Comparison of ENCODE assay signal across 8 mouse cellular contexts in genomic region chr19:33268044-33268443, GRCm38 (mm10).
DNase-seq lines count a peak whose midpoint lies in the region; ATAC-seq and TF ChIP-seq lines count a peak whose summit lies in the region.

No protein-coding gene starts in this region.

- DNase-seq in hindbrain, postnatal 0 days (ENCODE audit: low spot score), result no peak
- DNase-seq in spleen, adult 12 weeks (ENCODE audit: low spot score), result peak; percentile 9
- DNase-seq in urinary bladder, postnatal 4 days (ENCODE audit: low spot score in 2 of 2), result no peak
- DNase-seq in gastrocnemius, postnatal 14 days, result no peak
- DNase-seq in gastrocnemius, postnatal 36 days, result no peak

- H3K27me3 ChIP-seq in hindbrain, postnatal 0 days (ENCODE audit: insufficient read depth, low read length), result no peaks in the 10 kb centered on the region
- no peaks in the 10 kb centered on the region for H3K27me3 ChIP-seq in hindbrain, embryonic 16.5 days (replicated peaks; ENCODE audit: control insufficient read depth, insufficient read depth, low read length)
- H3K27me3 ChIP-seq in E14TG2a.4 (ENCODE audit: insufficient read depth, low read length), result no peaks in the 10 kb centered on the region

- H3K4me1 ChIP-seq in hindbrain, postnatal 0 days (ENCODE audit: insufficient read depth, low read length), result no peaks in the 10 kb centered on the region
- H3K4me1 ChIP-seq in hindbrain, embryonic 16.5 days (ENCODE audit: control insufficient read depth, insufficient read depth, low read depth, low read length), result no peaks in the 10 kb centered on the region
- peaks cover 27% of the 10 kb centered on the region for H3K4me1 ChIP-seq in E14TG2a.4 (replicated peaks; ENCODE audit: low read depth, low read length)
- H3K4me1 ChIP-seq in bone marrow macrophage, adult 2 months (ENCODE audit: control insufficient read depth, insufficient read depth, low read length), result no peaks in the 10 kb centered on the region

- 82% methylated on average over 14 of the region's 14 CpGs for WGBS in hindbrain, postnatal 0 days
- WGBS in hindbrain, embryonic 16.5 days, result 84% methylated on average over 14 of the region's 14 CpGs

- ATAC-seq in hindbrain, postnatal 0 days, result no peak
- ATAC-seq in hindbrain, embryonic 16.5 days, result no peak

- intact Hi-C loops in gastrocnemius, postnatal 14 days (cut with DNase I; ENCODE audit: low total_unique reads), result no loop called here
- intact Hi-C loops in gastrocnemius, postnatal 36 days (cut with DNase I), result no loop called here

- H3K4me3 ChIP-seq in hindbrain, postnatal 0 days (ENCODE audit: low read length), result no peak overlapping the region
- no peak overlapping the region for H3K4me3 ChIP-seq in hindbrain, embryonic 16.5 days (ENCODE audit: low read length)
- H3K4me3 ChIP-seq in E14TG2a.4 (replicated peaks; ENCODE audit: low read length), result no peak overlapping the region
- no peak overlapping the region for H3K4me3 ChIP-seq in bone marrow macrophage, adult 2 months (ENCODE audit: insufficient read depth, low read length)

- peak; percentile 32 for TF ChIP-seq CTCF in hindbrain, postnatal 0 days (IDR thresholded peaks at IDR 0.05; ENCODE audit: low read depth)
- peak; percentile 92 for TF ChIP-seq CTCF in E14TG2a.4 (conservative IDR thresholded peaks at IDR 0.05; ENCODE audit: low read length)
- TF ChIP-seq CTCF in bone marrow macrophage, adult 2 months (IDR thresholded peaks at IDR 0.05; ENCODE audit: low read depth, low read length), result 0 out of 2 replicates have a peak, but pooled peaks have one; percentile 28

- H3K4me2 ChIP-seq in hindbrain, postnatal 0 days (ENCODE audit: low read depth, low read length), result no peak overlapping the region
- no peak overlapping the region for H3K4me2 ChIP-seq in hindbrain, embryonic 16.5 days (ENCODE audit: low read length)

- H3K27ac ChIP-seq in hindbrain, postnatal 0 days, result no peak overlapping the region
- H3K27ac ChIP-seq in hindbrain, embryonic 16.5 days (ENCODE audit: low read depth, low read length), result no peak overlapping the region
- H3K27ac ChIP-seq in bone marrow macrophage, adult 2 months (ENCODE audit: insufficient read depth, low read depth, low read length), result no peak overlapping the region

- TF ChIP-seq POLR2A in bone marrow macrophage, adult 2 months (IDR thresholded peaks at IDR 0.05; ENCODE audit: borderline replicate concordance, low read depth, low read length), result no peak

- H3K9ac ChIP-seq in hindbrain, postnatal 0 days (replicated peaks; ENCODE audit: low read length), result no peak overlapping the region
- no peak overlapping the region for H3K9ac ChIP-seq in hindbrain, embryonic 16.5 days (ENCODE audit: low read depth, low read length)

- no peaks in the 10 kb centered on the region for H3K9me3 ChIP-seq in hindbrain, postnatal 0 days (ENCODE audit: low read length)
- H3K9me3 ChIP-seq in hindbrain, embryonic 16.5 days (ENCODE audit: control insufficient read depth, low read length), result no peaks in the 10 kb centered on the region
- H3K9me3 ChIP-seq in E14TG2a.4 (ENCODE audit: low read length), result no peaks in the 10 kb centered on the region

- H3K36me3 ChIP-seq in hindbrain, postnatal 0 days (ENCODE audit: insufficient read depth, low read length), result no peaks in the 10 kb centered on the region
- no peaks in the 10 kb centered on the region for H3K36me3 ChIP-seq in hindbrain, embryonic 16.5 days (ENCODE audit: control insufficient read depth, insufficient read depth, low read length)
- H3K36me3 ChIP-seq in E14TG2a.4 (ENCODE audit: insufficient read depth, low read length), result no peaks in the 10 kb centered on the region

Comparison
In these comparisons a context has a peak if more than half of its experiments do, and no peak if none do; other contexts are left out.
1. CTCF ChIP-seq: peak in every context shown above with its lines; median percentile 92 in E14TG2a.4; 32 in hindbrain, postnatal 0 days; 28 in bone marrow macrophage, adult 2 months.